Mouse (Mus musculus) c-Kit-positive CD71-positive TER-119-positive erythroid progenitor cells, embryonic 14.5 days (primary cell): ENCODE data around the gene Lasp1.
"Not testable (repeated sequence)": the region's sequence is repeated elsewhere in the genome, so short reads cannot be mapped to it uniquely, and the experiment has no call there.

Source experiments
- DNase-seq: peaks from one replicate; pipeline ENCODE4 v3.0.0-alpha.2; 2013; ENCODE audit warnings: low spot score

Gene Lasp1

DNA sequence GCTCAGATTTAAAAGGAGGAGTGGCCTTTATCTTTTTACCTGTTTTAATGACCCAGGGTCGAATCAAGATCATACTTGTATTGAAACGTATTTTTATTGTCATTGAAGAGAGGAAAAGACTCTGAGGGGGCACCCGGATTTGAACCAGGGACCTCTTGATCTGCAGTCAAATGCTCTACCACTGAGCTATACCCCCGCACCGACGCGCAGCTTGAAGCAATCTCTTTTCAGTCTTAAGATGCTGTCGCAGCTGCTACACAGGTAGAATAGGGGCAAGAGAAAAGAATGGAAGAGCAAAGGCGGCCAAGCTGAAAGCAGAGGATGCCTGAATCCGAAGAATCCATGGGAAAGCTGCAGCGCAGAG is at the start of gene Lasp1:
TSS of gene Lasp1 (plus strand) at position 219 of the 364 bp plus-strand sequence.
- peak; percentile 77 for DNase-seq

DNA sequence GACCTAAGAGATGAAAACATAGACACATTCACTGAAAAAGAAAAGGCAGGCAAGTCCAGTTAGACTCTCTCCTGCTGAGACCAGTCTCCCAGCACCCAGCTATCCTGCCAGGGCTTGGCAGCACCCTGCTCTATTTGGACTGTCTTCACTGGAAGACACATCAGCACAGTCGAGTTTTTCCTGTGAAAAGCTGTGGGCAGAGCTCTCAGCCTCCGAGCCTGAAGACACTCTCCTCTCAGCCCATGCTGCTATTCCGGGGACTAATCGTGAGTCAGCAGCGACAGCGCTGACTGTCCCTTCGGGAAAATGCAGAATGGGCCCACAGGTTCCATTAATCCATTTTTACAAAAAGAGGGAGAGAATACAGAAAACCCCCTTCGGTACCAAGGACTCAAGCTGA is 45.5 kb upstream of the Lasp1 start:
- DNase-seq = no peak

DNA sequence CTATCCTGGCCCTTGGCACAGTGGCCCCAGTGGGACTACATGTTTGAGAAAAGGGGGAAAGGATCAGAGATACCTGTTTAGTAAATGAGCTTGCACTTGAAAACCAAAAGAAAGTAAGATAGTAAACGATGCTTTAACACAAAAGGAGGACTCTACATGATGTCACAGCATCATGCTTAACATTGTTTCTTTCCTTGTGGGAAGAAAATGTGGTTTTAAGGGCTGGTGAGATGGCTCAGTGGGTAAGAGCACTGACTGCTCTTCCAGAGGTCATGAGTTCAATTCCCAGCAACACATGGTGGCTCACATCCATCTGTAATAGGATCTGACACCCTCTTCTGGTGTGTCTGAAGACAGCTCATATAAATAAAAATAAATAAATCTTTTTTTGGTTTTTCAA is 40.7 kb upstream of the Lasp1 start:
- no peak for DNase-seq

GRCm38 (mm10) chr11:97758942-97759341 is 39.9 kb upstream of the Lasp1 start:
- no peak for DNase-seq

DNA sequence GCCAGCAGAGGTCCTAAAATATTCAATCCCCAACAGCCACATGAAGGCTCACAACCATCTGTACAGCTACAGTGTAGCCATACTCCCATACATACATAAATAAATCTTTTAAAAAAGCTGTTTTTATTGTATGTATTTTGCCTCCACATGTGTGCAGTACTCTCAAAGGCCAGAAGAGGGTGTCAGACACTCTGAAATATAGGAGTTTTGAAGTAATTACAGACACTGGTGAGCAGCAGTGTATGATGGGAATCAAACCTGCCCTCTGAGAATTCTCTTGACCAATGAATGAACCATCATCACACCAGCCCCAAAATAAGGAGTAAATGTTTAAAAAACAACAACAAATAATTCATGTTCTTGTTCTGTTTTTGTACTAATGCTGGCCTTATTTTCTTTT is 37.2 kb upstream of the Lasp1 start:
- no peak for DNase-seq

GRCm38 (mm10) chr11:97766154-97766881 is 32.5 kb upstream of the Lasp1 start, which contains the start of gene Cwc25:
Cwc25 (minus strand) TSS chr11:97766556.
- DNase-seq = peak; percentile 95

- DNase-seq = peak; percentile 19
Observed at GRCm38 (mm10) chr11:97769704-97770103, 29.1 kb upstream of the Lasp1 start.

- DNase-seq = no peak
Observed at GRCm38 (mm10) chr11:97771410-97771809, 27.4 kb upstream of the Lasp1 start.

DNA sequence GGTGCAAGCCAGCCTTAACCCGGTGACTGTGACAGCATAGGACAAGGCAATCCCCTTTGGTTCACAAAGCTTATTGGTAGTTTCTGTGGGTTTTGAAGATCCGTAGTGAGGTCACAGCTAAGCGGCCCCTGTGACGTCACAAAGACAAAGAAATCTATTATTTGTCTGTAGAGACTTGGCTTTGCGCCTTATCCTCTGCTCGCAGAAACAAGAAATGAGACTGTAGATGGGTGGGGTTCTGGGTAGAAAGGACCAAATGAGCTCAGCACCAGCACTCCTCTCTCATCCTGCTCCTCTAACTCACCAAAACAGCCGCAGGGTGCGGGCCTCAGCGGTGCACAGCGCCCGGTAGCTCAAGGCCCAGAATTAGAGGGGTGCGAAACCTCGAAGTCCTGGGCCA is 23.6 kb upstream of the Lasp1 start:
- no peak for DNase-seq

DNA sequence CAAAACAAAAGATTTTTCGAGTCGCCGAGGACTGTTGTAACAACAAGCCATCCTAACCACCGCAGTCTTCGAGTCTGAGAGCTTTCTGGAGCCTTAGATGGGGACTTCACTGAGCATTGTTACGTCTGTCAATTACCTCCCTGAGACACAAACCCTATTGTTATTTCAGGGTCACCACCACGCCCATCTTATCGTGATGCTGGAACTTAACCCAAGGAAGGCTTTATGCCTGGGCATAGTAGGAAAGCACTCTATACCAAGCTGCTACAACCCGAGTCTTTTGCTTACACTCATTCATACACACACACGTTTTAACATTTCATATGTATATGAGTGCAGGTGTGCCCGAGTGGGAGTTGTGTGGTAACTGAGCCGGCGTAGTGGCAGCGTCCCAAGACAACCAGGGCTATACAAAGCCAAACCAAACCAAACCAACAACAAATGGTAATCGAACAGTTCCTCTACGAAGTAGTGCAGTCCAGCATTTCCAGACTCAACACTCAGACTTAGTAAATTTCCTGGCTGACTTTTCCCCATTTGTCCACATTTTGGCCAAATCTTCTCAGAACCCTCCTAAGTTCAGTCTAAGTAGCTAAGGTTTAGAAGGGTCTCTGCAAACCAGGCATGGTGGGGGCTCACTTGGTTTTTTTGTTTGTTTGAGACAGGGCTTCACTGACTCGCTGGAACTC is 22.8 kb upstream of the Lasp1 start, which contains the start of gene 1700001P01Rik:
TSS of gene 1700001P01Rik (minus strand) at position 111 of the 689 bp plus-strand sequence.
- DNase-seq = no peak

DNA sequence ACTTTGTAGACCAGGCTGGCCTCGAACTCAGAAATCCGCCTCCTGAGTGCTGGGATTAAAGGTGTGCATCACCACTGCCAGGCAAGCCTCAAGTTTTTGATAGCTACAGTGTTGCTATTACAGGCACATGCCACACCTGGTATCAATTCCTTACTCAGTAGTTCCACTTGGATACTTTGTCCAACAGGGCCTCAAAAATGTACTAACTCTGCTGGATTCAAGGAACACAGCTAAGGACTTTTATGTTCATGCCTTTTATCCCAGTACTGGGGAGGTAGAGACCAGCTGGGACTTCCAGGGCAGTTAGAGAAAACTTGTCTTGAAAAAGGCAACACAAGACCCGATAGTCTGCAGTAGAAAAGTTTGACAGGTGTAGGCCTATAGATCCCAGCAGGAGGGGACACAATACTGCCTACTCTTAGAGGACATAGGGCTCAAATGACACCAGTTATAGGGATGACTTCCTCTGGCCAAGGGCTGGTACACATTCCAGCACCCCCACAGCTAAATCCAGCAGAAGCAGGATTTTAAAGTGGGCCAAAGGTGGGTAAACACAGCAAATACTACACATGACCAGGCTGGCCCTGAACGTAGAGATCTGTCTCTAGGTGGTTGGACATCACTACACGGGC is 22.2 kb upstream of the Lasp1 start:
- DNase-seq = no peak

GRCm38 (mm10) chr11:97777129-97777529 is 21.7 kb upstream of the Lasp1 start:
- no peak for DNase-seq

DNA sequence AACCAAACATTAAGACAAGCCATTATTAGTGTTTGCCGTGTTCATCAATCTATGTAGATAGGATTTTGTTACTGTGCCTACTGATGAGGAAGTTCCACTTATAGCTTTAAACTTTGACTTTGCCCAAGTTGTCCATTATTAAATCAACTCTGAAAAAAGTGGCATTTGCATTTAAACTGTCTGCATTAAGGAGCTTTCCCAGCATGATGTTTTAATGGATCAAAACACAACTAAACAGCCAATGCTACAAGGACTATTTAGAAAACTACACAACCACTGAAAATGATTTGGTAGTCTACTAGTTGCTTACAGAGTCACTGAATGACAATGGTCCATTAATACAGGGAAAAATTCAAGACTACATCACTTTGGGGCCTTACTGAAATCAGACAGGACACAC is 19.9 kb upstream of the Lasp1 start:
- DNase-seq = no peak

DNA sequence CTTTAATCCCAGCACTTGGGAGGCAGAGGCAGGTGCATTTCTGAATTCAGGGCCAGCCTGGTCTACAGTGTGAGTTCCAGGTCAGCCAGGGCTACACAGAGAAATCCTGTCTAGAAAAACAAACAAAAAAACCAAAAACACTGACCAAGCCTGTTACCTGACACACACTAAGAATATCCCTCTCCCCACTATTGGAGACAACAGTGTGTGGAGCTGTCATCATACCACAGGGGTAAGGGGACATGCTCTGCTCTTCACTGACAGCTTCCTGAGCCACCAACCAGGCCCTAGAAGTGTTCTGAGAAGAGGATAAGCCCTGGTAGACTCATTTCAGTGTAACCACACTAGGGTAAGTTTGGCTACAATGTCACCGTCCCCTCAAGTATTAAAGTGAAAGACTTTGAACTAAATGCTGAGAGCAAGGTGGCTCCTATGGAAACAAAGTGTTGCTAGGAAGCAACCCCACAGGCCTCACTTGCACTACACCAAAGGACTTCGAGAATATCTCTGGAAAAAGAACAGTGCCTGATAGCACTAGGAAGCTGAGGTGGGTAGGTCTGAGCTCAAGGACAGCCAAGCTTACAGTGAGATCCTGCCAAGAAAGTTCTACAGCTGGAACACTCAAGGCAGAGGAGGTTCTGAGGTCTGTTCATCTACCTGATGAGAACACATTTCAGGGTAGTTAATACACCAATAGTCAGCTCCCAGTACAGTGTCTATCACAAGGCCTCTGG is 18.7 kb upstream of the Lasp1 start:
- DNase-seq = no peak

DNA sequence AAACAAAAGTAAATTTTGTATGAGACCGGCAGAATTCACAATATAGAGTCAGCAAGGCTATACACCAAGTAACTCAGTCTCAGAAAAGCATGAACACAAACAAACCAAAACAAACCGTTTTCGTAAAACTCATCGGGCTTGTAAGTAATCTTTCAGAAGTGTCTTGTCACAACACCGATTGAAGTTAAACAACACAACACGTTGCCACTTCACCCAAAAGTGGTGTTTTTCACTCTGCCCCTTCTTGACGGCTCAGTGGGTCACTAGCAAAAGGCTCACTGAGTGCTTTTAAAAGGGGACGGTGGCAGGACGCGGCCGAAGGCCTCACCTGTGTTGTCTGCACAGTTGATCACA is 17.3 kb upstream of the Lasp1 start:
- no peak for DNase-seq

DNA sequence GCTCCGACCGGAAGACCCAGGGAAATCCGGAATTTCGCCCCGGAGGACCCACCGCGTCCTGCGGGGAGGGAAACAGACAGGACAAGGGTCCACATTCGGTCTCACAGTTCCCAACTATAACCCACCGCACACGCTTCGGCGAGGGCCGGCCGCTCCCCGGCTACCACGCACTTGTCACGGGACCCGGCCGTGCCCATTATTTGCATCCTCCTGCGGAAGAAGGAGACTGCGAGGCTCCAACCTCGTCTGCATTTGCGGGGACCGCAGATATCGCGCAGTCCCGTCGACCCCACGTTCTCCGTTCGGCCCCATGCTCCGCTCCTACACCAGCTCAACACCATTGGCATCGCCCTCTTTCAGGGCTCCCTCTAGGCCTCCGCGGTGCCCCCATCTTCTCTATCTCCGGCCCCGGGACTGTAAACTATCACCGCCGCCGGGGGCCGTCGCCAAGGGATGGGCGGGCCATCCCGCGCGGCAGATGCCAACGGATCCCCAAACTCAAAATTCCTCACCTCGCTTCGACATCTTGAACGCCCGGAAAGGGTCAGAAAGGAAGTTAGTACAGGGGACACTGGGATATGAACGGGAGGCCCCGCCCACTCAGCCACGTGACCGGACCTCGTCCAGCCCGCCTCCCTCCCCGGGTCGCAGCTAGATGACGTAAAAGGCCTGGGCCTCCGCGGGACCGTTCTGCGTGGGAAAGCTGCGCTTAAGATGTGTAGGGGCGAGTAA is 16.8 kb upstream of the Lasp1 start, which contains the start of gene Rpl23:
TSS of gene Rpl23 (minus strand) at position 606 of the 732 bp plus-strand sequence.
- peak; percentile 98 for DNase-seq

DNA sequence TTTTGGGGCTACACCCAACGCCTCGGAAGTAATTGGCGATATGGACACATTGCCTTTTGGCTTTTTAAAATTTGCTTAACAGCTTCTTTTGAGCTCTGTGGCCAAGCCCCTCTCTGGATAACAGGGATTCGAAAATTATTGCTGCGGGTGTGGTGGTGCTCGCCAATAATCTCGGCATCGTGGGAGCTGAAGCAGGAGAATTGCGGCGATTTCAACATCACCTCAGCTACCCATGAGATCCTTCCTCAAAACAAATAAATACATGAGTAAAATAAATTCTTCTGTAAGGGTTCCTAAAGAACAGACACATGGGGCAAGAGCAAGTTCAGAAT is 16.3 kb upstream of the Lasp1 start:
- no peak for DNase-seq

GRCm38 (mm10) chr11:97787961-97788360 is 10.8 kb upstream of the Lasp1 start:
- DNase-seq = no peak

GRCm38 (mm10) chr11:97789727-97790126 is 9.1 kb upstream of the Lasp1 start:
- DNase-seq = no peak

- DNase-seq = not testable (repeated sequence)
Observed at GRCm38 (mm10) chr11:97790778-97791438, 7.9 kb upstream of the Lasp1 start.

DNA sequence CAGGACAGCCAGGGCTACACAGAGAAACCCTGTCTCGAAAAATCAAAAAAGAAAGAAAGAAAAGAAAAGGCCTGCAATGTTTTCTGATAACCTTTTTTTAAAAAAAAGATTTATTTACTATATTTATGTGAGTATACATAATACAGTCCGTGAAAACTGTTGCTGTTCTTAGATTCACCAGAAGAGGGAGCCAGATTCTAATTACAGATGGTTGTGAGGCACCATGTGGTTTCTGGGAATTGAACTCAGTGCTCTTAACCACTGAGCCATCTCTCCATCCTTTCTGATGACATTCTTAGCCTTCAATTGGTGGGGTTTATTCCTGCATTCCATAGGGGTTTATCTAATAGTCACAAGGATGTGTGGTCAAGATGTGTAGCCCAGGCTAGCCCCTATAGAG is 5.6 kb upstream of the Lasp1 start:
- DNase-seq = peak; percentile 77
